Mouse (Mus musculus) v-Abl transformed pro-B cells (cell line): ENCODE data around the gene Ccl25.

Experiments
- in situ Hi-C, 2 experiments: fragments of 400-800 bp; cut with MboI; formaldehyde crosslinking; loops; one replicate each; pipeline ENCODE4 v1.15.1; 2025; ENCODE audit not compliant: unreplicated experiment in 2 of 2

Ccl25 gene

DNA sequence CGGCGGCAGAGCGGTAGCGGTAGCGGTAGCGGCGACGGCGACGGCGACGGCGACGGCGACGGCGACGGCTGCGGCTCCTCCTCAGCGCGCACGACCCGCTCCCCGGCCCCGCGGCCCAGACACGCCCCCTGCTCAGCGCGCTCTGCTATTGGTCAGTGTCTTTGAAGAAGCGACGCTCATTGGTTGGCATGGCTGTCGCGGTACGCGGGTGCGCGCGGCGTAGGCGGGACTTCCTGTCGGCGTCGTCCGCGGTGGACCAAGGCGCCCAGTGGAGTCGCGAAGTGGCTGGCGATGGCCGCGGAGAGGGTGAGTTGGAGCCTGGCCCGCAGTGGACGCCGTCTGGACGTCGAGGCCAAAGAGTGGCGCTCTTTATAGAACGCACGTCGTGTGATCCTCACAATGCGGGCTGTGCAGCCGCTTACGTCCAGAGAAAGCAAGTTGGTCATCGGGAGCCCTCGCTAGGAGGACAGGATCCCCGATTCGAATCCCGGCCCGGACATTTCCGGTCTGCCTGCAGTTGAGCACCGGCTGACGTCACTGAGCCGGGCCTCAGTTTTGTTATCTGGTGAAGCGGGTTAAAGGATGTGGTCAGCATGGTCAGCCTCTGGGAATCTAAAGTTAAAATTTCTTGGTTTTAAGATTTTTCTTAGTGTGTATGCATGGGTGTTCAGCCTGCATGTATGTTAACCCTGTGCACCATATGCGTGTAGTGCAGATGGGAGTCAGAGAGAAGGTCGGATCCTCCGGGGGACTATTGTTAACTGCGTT lies at the start of gene Ccl25, which contains the start of gene Elavl1:
TSS of gene Ccl25 (plus strand) at position 228 of the 768 bp plus-strand sequence.
TSS of gene Elavl1 (minus strand) at position 431 of the 768 bp plus-strand sequence.
- in situ Hi-C loops, result loop anchor here (5.0 kb wide), 2 partner anchors 42 to 68 kb away; partner anchors contain the start of gene Ctxn1 (in 1 of the 2)

DNA sequence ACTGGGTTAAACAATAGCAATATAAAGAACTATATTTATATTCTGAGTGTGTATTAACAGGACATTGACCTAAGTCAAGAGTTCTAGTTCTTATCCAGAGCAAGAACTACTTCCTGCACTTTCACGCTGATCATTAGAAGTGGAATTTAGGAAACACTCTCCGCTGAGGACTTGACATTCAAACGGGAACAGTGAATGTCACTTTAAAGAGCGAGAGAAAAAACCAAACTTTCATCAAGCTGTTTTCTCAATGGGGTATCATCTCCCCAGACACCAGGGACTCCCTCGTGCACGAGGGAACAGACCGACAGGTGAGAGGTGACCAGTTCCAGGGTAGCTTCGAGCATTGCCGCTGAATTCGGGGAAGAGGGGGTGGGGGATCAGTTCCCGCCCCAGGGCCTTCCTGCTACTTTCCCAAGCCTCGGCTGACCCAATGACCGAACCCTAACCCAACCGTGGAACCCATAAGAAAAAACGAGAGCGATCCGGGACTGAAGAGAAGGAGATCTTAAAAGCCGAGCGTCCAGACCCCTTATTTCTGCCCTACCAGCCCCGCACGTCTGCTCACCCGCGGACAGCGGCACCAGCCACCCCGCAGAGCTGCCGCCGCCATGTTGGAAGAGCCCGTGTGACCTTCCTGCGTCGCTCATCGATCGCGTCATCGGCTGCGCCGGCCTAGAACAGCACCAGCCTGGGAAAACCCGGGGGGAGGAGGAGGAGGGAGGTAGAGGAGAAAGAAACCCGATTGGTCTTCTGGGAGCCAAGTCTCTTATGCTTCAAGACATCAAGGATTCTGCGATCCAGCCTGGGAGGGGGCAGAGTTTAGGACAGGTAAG lies 49.5 kb upstream of the Ccl25 start, which contains the start of gene Timm44:
TSS of gene Timm44 (minus strand) at position 639 of the 836 bp plus-strand sequence.
- in situ Hi-C loops, result loop anchor here in 1 of 2 experiments (10.0 kb wide), 1 partner anchor 89 kb away; no protein-coding TSS in a partner anchor

DNA sequence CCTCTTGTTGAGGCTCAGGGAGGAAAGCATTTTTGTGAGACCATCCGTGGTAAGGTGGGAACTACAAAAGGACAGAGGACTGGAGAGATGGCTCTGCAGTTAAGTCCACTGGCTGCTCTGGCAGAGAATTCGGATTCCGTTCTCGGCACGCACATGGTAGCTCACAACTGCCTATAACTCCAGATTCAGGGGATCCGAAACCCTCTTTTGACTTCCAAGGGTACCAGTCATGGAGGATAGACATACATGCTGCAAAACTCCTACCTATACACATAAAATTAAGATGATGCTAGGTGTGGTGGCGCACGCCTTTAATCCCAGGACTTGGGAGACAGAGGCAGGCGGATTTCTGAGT lies 48.9 kb upstream of the Ccl25 start:
- in situ Hi-C loops, result loop anchor here in 1 of 2 experiments (10.0 kb wide), 1 partner anchor 89 kb away; no protein-coding TSS in a partner anchor

DNA sequence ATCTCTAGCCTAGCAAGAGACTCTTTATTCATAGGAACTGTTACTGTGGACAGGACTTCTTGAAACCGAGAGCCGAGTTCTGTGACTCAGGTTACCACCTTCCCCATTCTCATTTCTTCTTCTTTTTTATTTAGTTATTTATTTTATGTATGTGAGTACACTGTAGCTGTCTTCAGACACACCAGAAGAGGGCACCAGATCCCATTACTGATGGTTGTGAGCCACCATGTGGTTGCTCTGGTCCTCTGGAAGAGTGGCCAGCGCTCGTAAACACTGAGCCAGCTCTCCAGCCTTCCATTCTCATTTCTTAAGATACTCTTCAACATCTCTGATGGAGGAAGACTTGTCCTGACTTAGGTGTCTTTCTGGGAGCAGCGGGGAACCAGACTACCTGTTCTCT lies 32.3 kb upstream of the Ccl25 start:
- in situ Hi-C loops, result no loop called here

DNA sequence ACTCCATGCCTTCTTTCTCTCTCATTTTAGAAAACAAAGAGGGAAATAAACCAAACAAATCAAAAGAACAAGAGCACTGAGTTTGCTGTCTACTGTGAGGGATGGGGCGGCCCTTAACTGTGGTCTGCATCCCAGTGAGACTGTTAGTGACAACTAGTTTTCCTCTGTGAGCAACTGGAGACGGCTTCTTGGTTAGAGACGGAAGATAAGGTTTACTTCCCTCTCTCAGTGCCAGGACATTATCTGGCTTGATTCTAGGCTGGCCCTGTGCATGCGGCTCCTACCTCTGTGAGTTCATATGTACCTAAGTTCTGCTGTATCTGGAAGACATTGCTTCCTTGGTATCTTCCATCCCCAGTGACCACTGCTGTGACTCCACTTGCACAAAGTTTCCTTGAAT lies 27.2 kb upstream of the Ccl25 start:
- in situ Hi-C loops, result no loop called here

DNA sequence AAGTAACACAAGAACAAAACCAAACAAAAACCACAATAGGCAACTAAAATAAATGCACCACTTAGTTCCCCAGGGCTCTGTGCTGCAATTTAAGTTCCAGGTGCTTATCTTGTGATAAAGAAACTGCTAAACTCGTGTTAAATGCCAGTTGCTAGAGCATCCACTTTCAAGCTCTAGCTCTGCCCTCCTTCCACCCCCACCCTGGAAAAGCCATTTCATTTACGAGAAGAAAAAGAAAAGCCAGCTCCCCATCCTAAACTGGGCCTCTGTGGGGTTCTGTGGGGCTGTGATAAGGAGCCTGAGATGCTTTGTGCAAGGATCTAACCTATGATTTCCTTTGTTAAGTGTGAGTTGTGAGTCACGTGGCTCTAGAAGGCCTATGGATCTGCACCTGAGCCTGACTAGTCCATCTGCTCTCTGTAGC lies 20.9 kb upstream of the Ccl25 start:
- in situ Hi-C loops, result no loop called here

DNA sequence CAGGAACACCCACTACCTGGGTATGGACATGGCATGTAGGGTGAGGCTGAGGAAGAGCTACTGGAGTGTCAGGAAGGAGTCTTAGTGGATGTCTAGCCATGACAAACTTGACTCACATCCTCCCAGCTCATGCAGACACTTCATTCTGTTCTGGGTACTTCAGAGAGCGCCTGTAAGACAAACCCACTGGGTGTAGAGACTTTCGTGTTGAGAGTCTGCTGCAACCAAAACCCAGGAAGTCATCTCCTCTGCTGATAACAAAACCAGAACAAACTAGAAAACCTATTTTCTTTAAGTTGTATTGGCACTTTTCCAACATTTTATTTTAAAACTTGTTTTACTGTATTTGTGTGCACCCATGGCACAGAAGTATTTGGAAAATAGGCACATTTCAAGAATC lies 19.2 kb upstream of the Ccl25 start:
- in situ Hi-C loops, result no loop called here

DNA sequence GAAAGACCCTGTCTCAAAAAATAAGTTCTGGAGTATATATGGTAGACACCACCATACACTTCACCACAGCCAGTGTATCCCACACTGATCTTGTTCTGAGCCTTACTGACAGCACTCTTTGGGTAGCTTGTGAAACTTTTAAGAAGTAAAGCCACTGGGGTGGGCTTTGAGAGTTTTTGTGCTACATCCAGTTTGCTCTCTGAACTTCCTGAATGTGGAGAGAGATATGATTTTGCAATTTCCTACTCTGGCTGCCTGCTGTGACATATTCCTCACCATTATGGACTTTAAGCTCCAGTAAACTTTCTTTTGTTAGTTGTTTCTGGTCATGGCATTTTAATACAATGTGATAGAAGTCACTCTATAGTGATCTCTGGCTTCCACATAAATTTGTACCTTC lies 12.9 kb upstream of the Ccl25 start:
- in situ Hi-C loops, result no loop called here

DNA sequence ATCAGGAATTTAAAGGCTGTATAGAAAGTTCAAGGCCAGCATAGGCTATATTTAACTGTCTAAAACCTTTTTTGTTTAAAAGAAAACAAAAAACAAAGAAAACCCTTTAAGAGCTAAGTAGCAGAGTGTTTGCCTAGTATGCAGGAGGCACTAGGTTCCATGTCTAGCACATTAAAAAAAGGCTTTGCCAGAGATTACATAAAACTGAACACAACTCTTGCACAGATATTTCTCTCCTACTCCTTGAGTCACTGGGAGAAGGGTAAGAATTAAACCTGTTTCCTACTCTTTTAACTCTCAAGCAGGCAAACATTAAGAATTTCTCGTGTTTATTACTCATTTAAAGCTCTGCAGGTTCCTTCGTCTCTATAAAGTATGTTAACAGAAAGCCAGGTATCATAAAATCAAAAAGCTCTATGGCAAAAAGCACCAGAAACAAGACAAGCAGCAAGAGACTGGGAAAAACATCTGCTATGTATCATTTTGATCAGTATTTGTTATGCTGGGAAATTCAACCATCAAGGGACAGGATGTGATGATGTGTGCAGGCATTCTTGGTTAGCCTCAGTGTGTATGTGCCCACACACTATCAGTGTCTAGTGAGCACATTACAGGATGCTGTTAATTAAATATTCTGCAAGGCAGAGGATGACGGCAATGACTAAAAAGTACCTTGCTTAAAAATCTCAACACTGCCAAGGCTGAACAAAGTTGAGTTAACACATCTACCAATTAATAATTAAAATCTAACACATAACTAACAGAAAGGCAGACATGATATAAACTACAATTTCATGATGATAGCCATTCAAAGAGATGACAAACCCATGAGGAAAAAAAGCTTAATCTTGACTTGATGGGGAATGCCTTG lies 11.5 kb upstream of the Ccl25 start:
- in situ Hi-C loops, result no loop called here

DNA sequence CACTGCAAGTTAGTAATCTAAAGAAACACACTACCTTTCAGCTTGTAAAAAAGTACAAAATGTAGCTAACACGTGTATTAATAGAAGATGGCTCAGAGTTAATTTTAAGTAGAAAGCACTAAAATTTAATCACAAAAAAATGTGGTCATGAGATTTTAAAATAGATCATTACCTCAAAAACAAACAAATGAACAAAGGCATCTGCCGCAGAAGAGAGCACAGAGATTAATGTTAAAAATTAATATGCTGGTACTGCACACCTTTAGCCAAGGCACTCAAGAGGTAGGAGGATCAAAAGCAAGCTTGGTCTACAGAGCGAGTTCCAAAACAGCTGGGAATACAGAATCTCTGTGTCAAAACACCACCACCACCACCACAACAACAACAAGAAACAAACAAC lies 10.2 kb upstream of the Ccl25 start:
- in situ Hi-C loops, result no loop called here

DNA sequence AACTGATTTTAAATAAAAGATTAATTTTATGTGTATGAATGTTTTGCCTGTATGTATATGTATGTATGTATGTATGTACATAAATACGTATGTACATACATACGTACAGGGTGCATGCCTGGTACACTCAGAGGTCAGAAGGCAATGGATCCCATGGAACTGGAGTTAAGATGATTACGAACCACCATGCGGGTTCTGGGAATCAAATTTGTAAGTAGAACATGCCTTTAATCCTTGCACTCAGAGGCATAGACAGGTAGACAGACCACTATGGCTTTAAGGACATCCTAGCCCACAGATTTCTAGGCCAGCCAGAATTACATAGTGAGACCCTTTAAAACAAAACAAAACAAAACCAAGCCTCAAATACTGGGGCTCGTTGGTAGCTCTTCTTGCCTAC lies 6.9 kb upstream of the Ccl25 start:
- in situ Hi-C loops, result no loop called here

DNA sequence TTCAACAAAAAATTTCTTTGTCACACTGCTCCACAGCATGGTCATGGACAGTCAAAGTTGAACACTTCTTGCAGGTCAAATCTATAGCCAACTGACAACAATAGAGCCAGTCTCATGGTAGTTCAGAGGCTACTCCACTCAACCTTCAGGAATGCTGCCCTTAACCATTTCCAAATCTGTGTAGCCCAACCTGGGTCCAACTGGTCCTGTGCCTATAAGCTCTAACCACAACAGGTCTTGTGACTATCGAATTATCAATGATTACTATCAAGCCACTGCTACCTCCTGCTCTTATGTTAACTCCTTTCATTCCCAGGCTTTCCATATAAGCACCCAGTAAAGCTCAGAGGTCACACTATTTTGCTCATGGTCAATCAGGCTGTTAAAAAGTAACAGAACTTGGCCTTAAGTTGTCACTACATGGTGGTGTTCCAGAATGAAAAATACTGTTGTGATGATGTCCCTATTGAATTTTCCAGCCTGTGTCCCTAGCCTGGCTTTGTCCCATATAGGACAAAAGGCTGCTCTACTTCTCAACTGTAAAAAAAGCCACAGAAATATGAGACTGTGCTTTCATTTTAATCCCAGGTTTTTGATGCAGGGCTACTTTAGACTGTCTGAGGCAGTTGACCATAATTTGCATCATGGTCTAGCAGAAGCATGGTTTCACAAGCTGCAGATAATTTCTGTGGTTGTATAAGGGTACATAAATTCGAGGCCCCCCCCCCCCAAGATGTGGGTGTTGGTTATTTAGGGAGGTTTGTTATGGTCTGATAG lies 6.0 kb upstream of the Ccl25 start:
- in situ Hi-C loops, result no loop called here

DNA sequence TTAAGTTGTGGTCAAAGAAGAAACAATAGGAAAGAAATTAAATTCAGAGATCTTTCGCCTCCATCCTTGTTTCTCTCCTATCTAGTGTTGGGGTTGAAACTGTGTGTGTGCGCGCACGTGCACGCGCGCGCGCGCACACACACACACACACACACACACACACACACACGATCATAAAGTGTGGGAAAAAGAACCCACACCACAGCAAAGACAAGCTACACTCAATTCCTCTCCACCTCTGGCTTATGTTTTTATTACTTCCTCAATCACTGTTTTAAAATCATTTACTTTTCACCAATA lies 5.5 kb upstream of the Ccl25 start:
- in situ Hi-C loops, result no loop called here

DNA sequence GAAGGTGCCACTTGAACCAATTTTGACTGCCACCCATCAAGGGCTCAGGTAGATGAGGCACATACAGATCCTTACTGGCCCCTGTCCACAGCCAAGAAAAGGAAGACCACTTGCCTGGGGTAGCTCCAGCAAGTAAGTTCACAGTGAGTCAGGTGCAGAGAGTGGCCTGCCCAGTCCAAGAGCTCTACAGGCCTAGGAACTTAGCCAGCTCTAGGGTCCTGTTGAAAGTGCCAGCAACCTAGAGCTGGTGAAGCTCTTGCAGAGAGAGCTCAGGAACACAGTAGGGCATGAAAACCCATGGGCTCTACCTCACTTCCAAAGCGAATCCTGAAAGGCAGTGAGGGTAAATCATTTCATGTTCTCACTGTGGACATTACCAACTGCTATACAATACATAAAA lies 4.6 kb upstream of the Ccl25 start:
- in situ Hi-C loops, result loop anchor here in 1 of 2 experiments (5.0 kb wide), 2 partner anchors 47 to 63 kb away; partner anchors contain the start of gene Ctxn1

DNA sequence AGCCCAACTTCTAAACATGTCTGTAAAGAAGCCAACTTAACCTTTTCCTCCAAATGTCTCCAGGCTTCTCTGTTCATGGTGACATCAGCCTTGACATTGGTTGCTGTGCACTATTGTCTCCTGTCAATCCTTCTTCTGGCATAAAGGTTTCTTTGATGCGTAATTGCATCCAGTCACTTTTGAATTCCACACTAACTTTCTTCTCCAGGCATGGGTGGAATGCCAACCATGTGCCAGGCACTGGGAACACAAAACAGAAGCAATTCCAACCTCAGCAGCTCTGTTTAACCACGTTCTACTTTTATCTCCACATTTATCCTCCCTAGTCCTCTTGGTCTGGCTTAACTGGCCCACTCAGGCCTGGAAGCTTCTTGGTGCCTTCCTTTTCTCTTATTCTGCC lies 4.0 kb upstream of the Ccl25 start:
- in situ Hi-C loops, result loop anchor here in 1 of 2 experiments (5.0 kb wide), 2 partner anchors 46 to 64 kb away; partner anchors contain the start of gene Ctxn1

DNA sequence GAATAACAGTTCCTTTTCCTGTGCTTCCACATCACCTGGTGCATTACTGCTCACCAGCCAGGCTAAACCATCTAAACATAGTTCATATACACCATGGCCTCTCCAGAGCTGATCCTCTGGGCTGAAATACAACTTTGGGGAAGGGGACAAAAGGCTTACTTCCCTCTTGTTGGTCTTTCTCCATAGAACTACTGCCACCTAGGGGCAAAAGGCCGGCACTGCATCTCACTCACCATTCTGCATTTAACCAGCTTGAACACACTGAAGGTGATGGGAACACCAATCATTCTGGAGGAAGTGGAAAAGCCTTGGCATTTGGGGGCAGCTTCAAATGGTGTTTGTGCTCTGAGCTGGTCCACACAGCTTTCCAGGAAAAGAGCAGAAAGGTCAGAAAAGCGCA lies 2.5 kb upstream of the Ccl25 start:
- in situ Hi-C loops, result loop anchor here in 1 of 2 experiments (5.0 kb wide), 2 partner anchors 45 to 65 kb away; partner anchors contain the start of gene Ctxn1

DNA sequence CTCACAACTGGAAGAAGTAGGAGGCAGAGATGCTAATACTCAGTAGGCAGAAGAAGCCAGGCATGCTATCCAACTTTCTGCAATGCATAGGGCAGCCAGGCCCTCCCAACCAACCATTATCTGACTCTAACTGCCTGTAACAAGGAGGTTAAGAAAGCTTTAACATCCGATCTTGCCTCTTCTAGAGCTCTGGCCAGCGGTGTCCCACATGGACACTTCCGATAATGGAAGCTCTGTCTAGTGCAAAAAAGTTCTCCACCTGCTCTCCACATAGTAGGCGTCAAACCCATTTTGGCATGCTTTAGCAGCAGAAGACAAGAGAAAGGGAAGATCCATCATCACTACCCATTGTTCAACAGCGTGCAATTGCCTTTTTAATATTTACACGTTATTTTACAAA lies 1.1 kb upstream of the Ccl25 start:
- in situ Hi-C loops, result loop anchor here in 1 of 2 experiments (5.0 kb wide), 2 partner anchors 43 to 67 kb away; partner anchors contain the start of gene Ctxn1

DNA sequence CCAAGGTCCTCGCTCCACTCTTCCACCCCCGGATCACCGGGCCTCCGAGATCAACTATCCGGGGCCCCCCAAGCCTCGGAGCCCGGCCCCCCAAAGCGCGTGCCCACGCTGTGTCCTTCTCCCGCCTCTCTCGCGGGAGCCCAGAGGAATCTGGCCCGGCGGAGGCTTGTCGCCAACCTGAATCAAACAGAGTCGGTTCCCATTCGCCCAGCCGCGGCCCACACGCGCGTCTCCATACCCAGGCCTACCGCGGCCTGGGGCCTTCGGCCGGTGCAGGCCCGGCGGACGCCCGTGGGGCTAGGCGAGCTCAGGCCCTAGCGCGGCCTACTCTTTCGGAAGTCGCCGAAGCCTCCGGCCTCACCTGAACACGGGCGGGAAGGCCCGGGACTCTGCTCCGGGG lies 485 bp upstream of the Ccl25 start:
- in situ Hi-C loops, result loop anchor here in 1 of 2 experiments (5.0 kb wide), 2 partner anchors 43 to 67 kb away; partner anchors contain the start of gene Ctxn1

DNA sequence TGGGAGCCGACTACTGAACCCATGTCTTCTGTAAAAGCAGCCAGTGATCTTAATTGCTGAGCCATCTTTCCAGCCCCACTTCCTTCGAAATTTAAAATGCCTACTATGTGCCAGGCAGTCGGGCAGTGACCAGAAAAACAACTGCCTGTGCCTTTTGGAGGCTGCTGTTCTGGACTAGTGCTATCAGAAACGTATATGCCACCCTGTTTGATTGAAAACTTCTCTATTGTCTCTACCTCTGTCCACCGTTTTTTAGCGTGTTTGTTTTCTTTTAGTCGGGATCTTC lies 684 bp downstream of the Ccl25 start:
- in situ Hi-C loops, result loop anchor here in 1 of 2 experiments (5.0 kb wide), 1 partner anchor 42 kb away; no protein-coding TSS in a partner anchor

DNA sequence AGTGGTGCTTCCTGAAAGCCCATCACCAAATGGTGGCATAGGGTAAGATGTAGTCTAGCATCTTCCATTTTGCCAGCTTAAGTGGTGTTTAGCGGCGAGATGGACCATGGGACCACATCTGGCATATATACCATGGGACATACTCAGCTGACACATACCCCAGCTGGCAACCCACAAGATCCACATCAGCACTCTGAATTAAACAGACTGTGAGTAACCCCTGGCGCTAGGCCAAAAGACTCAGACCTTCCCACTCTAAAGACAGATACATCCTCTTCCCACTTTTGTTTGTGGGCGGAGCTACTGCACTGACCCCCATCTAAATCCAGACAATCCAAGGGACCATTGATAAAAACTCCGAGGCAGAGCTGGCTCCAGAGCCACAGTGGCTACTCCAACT lies 4.0 kb downstream of the Ccl25 start:
- in situ Hi-C loops, result loop anchor here in 1 of 2 experiments (5.0 kb wide), 1 partner anchor 38 kb away; no protein-coding TSS in a partner anchor
